In genomic region chr15:8446435-8446834, GRCm38 (mm10) we compare ENCODE assay signal across 8 mouse cellular contexts. TPM values are rescaled to one million over a fixed set of nuclear protein-coding genes. Genes with fewer than 3 reads are reported as not detected.
DNase-seq lines count a peak whose midpoint lies in the region; ATAC-seq and TF ChIP-seq lines count a peak whose summit lies in the region.

No protein-coding gene starts in this region.

- H3K4me1 ChIP-seq in embryonic facial prominence, embryonic 15.5 days: peaks cover 17% of the 10 kb centered on the region
- peaks cover 38% of the 10 kb centered on the region for H3K4me1 ChIP-seq in hindbrain, embryonic 13.5 days (replicated peaks)
- H3K4me1 ChIP-seq in liver, embryonic 14.5 days (replicated peaks; ENCODE audit: control insufficient read depth in 2 of 2, insufficient read depth in 2 of 2, low read length in 1 of 2): peaks cover 8% of the 10 kb centered on the region in 2 experiments
- H3K4me1 ChIP-seq in neural tube, embryonic 13.5 days (replicated peaks): peaks cover 41% of the 10 kb centered on the region

- TF ChIP-seq EP300 in liver, embryonic 14.5 days (IDR thresholded peaks at IDR 0.05; ENCODE audit: low read depth): no peak

- H3K9ac ChIP-seq in embryonic facial prominence, embryonic 15.5 days: no peak overlapping the region
- peak overlapping the region; percentile 98 for H3K9ac ChIP-seq in hindbrain, embryonic 13.5 days
- peak overlapping the region; percentile 95 for H3K9ac ChIP-seq in liver, embryonic 14.5 days (replicated peaks)
- peak overlapping the region; percentile 98 for H3K9ac ChIP-seq in neural tube, embryonic 13.5 days

- H3K27ac ChIP-seq in embryonic facial prominence, embryonic 15.5 days (replicated peaks): peak overlapping the region; percentile 99; the same call in 1 of the 2 replicates
- peak overlapping the region; percentile 99; the same call in 1 of the 2 replicates for H3K27ac ChIP-seq in hindbrain, embryonic 13.5 days
- H3K27ac ChIP-seq in liver, embryonic 14.5 days: peak overlapping the region; percentile 82
- no peak overlapping the region for H3K27ac ChIP-seq in neural tube, embryonic 13.5 days (replicated peaks)

- H3K4me2 ChIP-seq in embryonic facial prominence, embryonic 15.5 days (replicated peaks): peak overlapping the region; percentile 86
- peak overlapping the region; percentile 98 for H3K4me2 ChIP-seq in hindbrain, embryonic 13.5 days
- peak overlapping the region; percentile 71 for H3K4me2 ChIP-seq in liver, embryonic 14.5 days (ENCODE audit: low read depth)
- H3K4me2 ChIP-seq in neural tube, embryonic 13.5 days: peak overlapping the region; percentile 97

- peak; percentile 73 for DNase-seq in CD4-positive, CD25-positive, alpha-beta regulatory T cell, adult 2 months (ENCODE audit: low read depth, low spot score)
- peak; percentile 77 for DNase-seq in MEL-GATA-1-ER (ENCODE audit: extremely low read depth, low read depth)
- peak in 2 of 3 experiments; percentile 36 to 62 for DNase-seq in liver, embryonic 14.5 days (ENCODE audit: low read depth in 3 of 3, low spot score in 3 of 3)
- no peak for DNase-seq in layer of hippocampus, postnatal 10 days (ENCODE audit: low spot score in 2 of 2)

- peak overlapping the region; percentile 94 for H3K4me3 ChIP-seq in embryonic facial prominence, embryonic 15.5 days (replicated peaks)
- H3K4me3 ChIP-seq in hindbrain, embryonic 13.5 days: peak overlapping the region; percentile 94
- H3K4me3 ChIP-seq in liver, embryonic 14.5 days (ENCODE audit: insufficient read depth in 1 of 2, low read depth in 2 of 2, low read length in 2 of 2): peak overlapping the region; percentile 95
- H3K4me3 ChIP-seq in neural tube, embryonic 13.5 days: peak overlapping the region; percentile 97

- H3K36me3 ChIP-seq in embryonic facial prominence, embryonic 15.5 days: no peaks in the 10 kb centered on the region
- H3K36me3 ChIP-seq in hindbrain, embryonic 13.5 days: no peaks in the 10 kb centered on the region
- H3K36me3 ChIP-seq in liver, embryonic 14.5 days (replicated peaks; ENCODE audit: control insufficient read depth, insufficient read depth, low read depth): no peaks in the 10 kb centered on the region
- no peaks in the 10 kb centered on the region for H3K36me3 ChIP-seq in neural tube, embryonic 13.5 days

- peak; percentile 37; the same call in 1 of the 2 replicates for TF ChIP-seq CTCF in liver, embryonic 14.5 days (IDR thresholded peaks at IDR 0.05; ENCODE audit: low read depth)

- WGBS in embryonic facial prominence, embryonic 15.5 days: 5% methylated on average over 6 of the region's 6 CpGs
- WGBS in hindbrain, embryonic 13.5 days: 4% methylated on average over 6 of the region's 6 CpGs
- WGBS in liver, embryonic 14.5 days (ENCODE audit: insufficient replicate concordance): 7% methylated on average over 6 of the region's 6 CpGs
- WGBS in neural tube, embryonic 13.5 days: 4% methylated on average over 6 of the region's 6 CpGs

- no peaks in the 10 kb centered on the region for H3K27me3 ChIP-seq in embryonic facial prominence, embryonic 15.5 days
- no peaks in the 10 kb centered on the region for H3K27me3 ChIP-seq in hindbrain, embryonic 13.5 days
- H3K27me3 ChIP-seq in liver, embryonic 14.5 days (ENCODE audit: control insufficient read depth, insufficient read depth, low read length): no peaks in the 10 kb centered on the region
- H3K27me3 ChIP-seq in neural tube, embryonic 13.5 days: no peaks in the 10 kb centered on the region

- ATAC-seq in embryonic facial prominence, embryonic 15.5 days (ENCODE audit: insufficient number of reproducible peaks, low FRiP score, low TSS enrichment, low read depth): no peak
- ATAC-seq in hindbrain, embryonic 13.5 days (ENCODE audit: low FRiP score): no peak
- ATAC-seq in liver, embryonic 14.5 days (ENCODE audit: insufficient read depth): no peak
- no peak for ATAC-seq in neural tube, embryonic 13.5 days (ENCODE audit: low read depth)
- no peak for ATAC-seq in activated CD4-positive, CD25-positive, alpha-beta regulatory T cell, adult 4 months

- H3K9me3 ChIP-seq in embryonic facial prominence, embryonic 15.5 days (replicated peaks): no peaks in the 10 kb centered on the region
- no peaks in the 10 kb centered on the region for H3K9me3 ChIP-seq in hindbrain, embryonic 13.5 days
- no peaks in the 10 kb centered on the region for H3K9me3 ChIP-seq in liver, embryonic 14.5 days (ENCODE audit: control insufficient read depth, low read length)
- H3K9me3 ChIP-seq in neural tube, embryonic 13.5 days: no peaks in the 10 kb centered on the region

RNA-seq across cellular contexts. Expression of gene Nipbl, which starts 2.2 kb away (rescaled TPM):
- polyA plus RNA-seq in embryonic facial prominence, embryonic 15.5 days (2015; fragmentation: Nextera tagmentation; extraction: Ambion mirVana): 19.7 and 20.0 TPM in 2 replicates
- polyA plus RNA-seq in hindbrain, embryonic 13.5 days (2015; fragmentation: Nextera tagmentation; extraction: Ambion mirVana): 17.4 and 17.9 TPM in 2 replicates
- polyA plus RNA-seq in liver, embryonic 14.5 days (2012; rRNA removed): 3.5 and 5.7 TPM in 2 replicates
- 6.7 and 6.9 TPM in 2 replicates for polyA plus RNA-seq in liver, embryonic 14.5 days (2014; fragmentation: Nextera tagmentation; extraction: Ambion mirVana)
- 17.0 and 18.1 TPM in 2 replicates for polyA plus RNA-seq in neural tube, embryonic 13.5 days (2015; fragmentation: Nextera tagmentation; extraction: Ambion mirVana)
- 10 to 100 TPM; 41.1 to 41.4 TPM for polyA plus RNA-seq in activated CD4-positive, CD25-positive, alpha-beta regulatory T cell, adult 4 months (2017; shearing (Covaris generic))
- total RNA-seq in layer of hippocampus, postnatal 10 days (2021): 10 to 100 TPM; 31.8 to 33.4 TPM

Comparison
In these comparisons a context has a peak if more than half of its experiments do, and no peak if none do; other contexts are left out.
1. DNase-seq: peak in CD4-positive, CD25-positive, alpha-beta regulatory T cell, adult 2 months (single experiment), MEL-GATA-1-ER (single experiment) and liver, embryonic 14.5 days (2 of 3); none in layer of hippocampus, postnatal 10 days (0 of 2).
2. Peak in every context shown above with its lines, with median percentiles within 50 percentile points of each other: H3K4me2 ChIP-seq and H3K4me3 ChIP-seq.